Mouse (Mus musculus): ENCODE data around the gene Atpaf1. TPM values are rescaled to one million over a fixed set of nuclear protein-coding genes. Genes with fewer than 3 reads are reported as not detected.

The Atpaf1 gene
- total and polyA plus RNA-seq, 2 experiments from 2014 or later = 25.9 to 37.8 TPM

- no peak overlapping the region for H3K4me3 ChIP-seq (ENCODE audit: low read depth, low read length)
- H3K36me3 ChIP-seq (ENCODE audit: insufficient read depth, low read length) = peaks cover 24% of the 10 kb centered on the region; the same call in 1 of the 2 replicates
Measured at GRCm38 (mm10) chr4:115767647-115768467, 16.8 kb upstream of the Atpaf1 start.

GRCm38 (mm10) chr4:115775056-115775455 is 9.6 kb upstream of the Atpaf1 start:
- Histone ChIP-seq H3K9ac (replicated peaks; ENCODE audit: low read length, poor library complexity, severe bottlenecking) (no peak overlapping the region), H3K27me3 (ENCODE audit: insufficient read depth, low read length) (no peaks in the 10 kb centered on the region), H3K4me3 (ENCODE audit: low read depth, low read length) (no peak overlapping the region), H3K27ac (ENCODE audit: low read depth, low read length) (no peak overlapping the region), H3K4me1 (ENCODE audit: insufficient read depth, low read length) (no peaks in the 10 kb centered on the region), H3K36me3 (ENCODE audit: insufficient read depth, low read length) (peaks cover 18% of the 10 kb centered on the region), H3K4me2 (ENCODE audit: low read depth, low read length, poor library complexity, severe bottlenecking) (no peak overlapping the region), H3K9me3 (ENCODE audit: low read length) (no peaks in the 10 kb centered on the region)
- 91% methylated on average over 6 of the region's 6 CpGs for WGBS
- ATAC-seq (ENCODE audit: low FRiP score) (no peak), DNase-seq (ENCODE audit: low spot score) (no peak)
- no peak for TF ChIP-seq CTCF (IDR thresholded peaks at IDR 0.05)

More at GRCm38 (mm10) chr4:115767647-115768467, 16.8 kb upstream of the Atpaf1 start:
- no peaks in the 10 kb centered on the region for H3K9me3 ChIP-seq (ENCODE audit: low read length)
- 66% methylated on average over 11 of the region's 11 CpGs for WGBS
- no peak for DNase-seq (ENCODE audit: low spot score)
- no peak overlapping the region for H3K9ac ChIP-seq (replicated peaks; ENCODE audit: low read length, poor library complexity, severe bottlenecking)
- H3K27ac ChIP-seq (ENCODE audit: low read depth, low read length) = no peak overlapping the region
- no peaks in the 10 kb centered on the region for H3K4me1 ChIP-seq (ENCODE audit: insufficient read depth, low read length)
- no peak for ATAC-seq (ENCODE audit: low FRiP score)
- no peak for TF ChIP-seq CTCF (IDR thresholded peaks at IDR 0.05)
- H3K4me2 ChIP-seq (ENCODE audit: low read depth, low read length, poor library complexity, severe bottlenecking) = no peak overlapping the region
- no peaks in the 10 kb centered on the region for H3K27me3 ChIP-seq (ENCODE audit: insufficient read depth, low read length)

- H3K4me1 ChIP-seq (ENCODE audit: insufficient read depth, low read length) = no peaks in the 10 kb centered on the region
- peaks cover 14% of the 10 kb centered on the region; the same call in 1 of the 2 replicates for H3K36me3 ChIP-seq (ENCODE audit: insufficient read depth, low read length)
- ATAC-seq (ENCODE audit: low FRiP score) = no peak
- WGBS = 96% methylated on average over 2 of the region's 2 CpGs
- no peak overlapping the region for H3K4me2 ChIP-seq (ENCODE audit: low read depth, low read length, poor library complexity, severe bottlenecking)
- no peak overlapping the region for H3K27ac ChIP-seq (ENCODE audit: low read depth, low read length)
- DNase-seq (ENCODE audit: low spot score) = no peak
- H3K9ac ChIP-seq (replicated peaks; ENCODE audit: low read length, poor library complexity, severe bottlenecking) = no peak overlapping the region
- no peaks in the 10 kb centered on the region for H3K9me3 ChIP-seq (ENCODE audit: low read length)
- TF ChIP-seq CTCF (IDR thresholded peaks at IDR 0.05) = no peak
- no peaks in the 10 kb centered on the region for H3K27me3 ChIP-seq (ENCODE audit: insufficient read depth, low read length)
- H3K4me3 ChIP-seq (ENCODE audit: low read depth, low read length) = no peak overlapping the region
Measured at GRCm38 (mm10) chr4:115777627-115778026, 7.0 kb upstream of the Atpaf1 start.

GRCm38 (mm10) chr4:115780269-115780668 is 4.3 kb upstream of the Atpaf1 start:
- H3K9ac ChIP-seq (replicated peaks; ENCODE audit: low read length, poor library complexity, severe bottlenecking) = no peak overlapping the region
- WGBS = 53% methylated on average over 6 of the region's 6 CpGs
- no peak overlapping the region for H3K4me2 ChIP-seq (ENCODE audit: low read depth, low read length, poor library complexity, severe bottlenecking)
- peaks cover 6% of the 10 kb centered on the region; the same call in 1 of the 2 replicates for H3K36me3 ChIP-seq (ENCODE audit: insufficient read depth, low read length)
- no peaks in the 10 kb centered on the region for H3K27me3 ChIP-seq (ENCODE audit: insufficient read depth, low read length)
- no peaks in the 10 kb centered on the region for H3K9me3 ChIP-seq (ENCODE audit: low read length)
- no peak overlapping the region for H3K4me3 ChIP-seq (ENCODE audit: low read depth, low read length)
- no peak overlapping the region for H3K27ac ChIP-seq (ENCODE audit: low read depth, low read length)
- no peak for ATAC-seq (ENCODE audit: low FRiP score)
- DNase-seq (ENCODE audit: low spot score) = no peak
- no peak for TF ChIP-seq CTCF (IDR thresholded peaks at IDR 0.05)
- no peaks in the 10 kb centered on the region for H3K4me1 ChIP-seq (ENCODE audit: insufficient read depth, low read length)

GRCm38 (mm10) chr4:115780918-115781317 is 3.7 kb upstream of the Atpaf1 start, which contains the start of gene Tex38:
Gene Tex38, minus strand, starts transcription at chr4:115781018.
- Histone ChIP-seq H3K9me3 (ENCODE audit: low read length) (no peaks in the 10 kb centered on the region), H3K4me1 (ENCODE audit: insufficient read depth, low read length) (peaks cover 4% of the 10 kb centered on the region; the same call in 1 of the 2 replicates), H3K4me2 (ENCODE audit: low read depth, low read length, poor library complexity, severe bottlenecking) (no peak within 1 kb of the TSS), H3K27me3 (ENCODE audit: insufficient read depth, low read length) (no peaks in the 10 kb centered on the region), H3K27ac (ENCODE audit: low read depth, low read length) (no peak within 1 kb of the TSS), H3K9ac (replicated peaks; ENCODE audit: low read length, poor library complexity, severe bottlenecking) (no peak within 1 kb of the TSS), H3K36me3 (ENCODE audit: insufficient read depth, low read length) (peaks cover 6% of the 10 kb centered on the region; the same call in 1 of the 2 replicates), H3K4me3 (ENCODE audit: low read depth, low read length) (no peak within 1 kb of the TSS)
- DNase-seq (ENCODE audit: low spot score) (no peak), ATAC-seq (ENCODE audit: low FRiP score) (no peak)
- no peak for TF ChIP-seq CTCF (IDR thresholded peaks at IDR 0.05)
- 86% methylated on average over 3 of the region's 3 CpGs for WGBS

Measured in midbrain, postnatal 0 days (tissue).